Mouse (Mus musculus) lung, adult 18-20 months (tissue): ENCODE data around the gene Dis3.
A peak's percentile ranks its signal among the peaks of the same experiment; 100 is the strongest.

Experiments
- DNase-seq, 2 experiments: peaks; one replicate each; pipeline ENCODE4 v3.0.0; 2022; ENCODE audit warnings: mixed read lengths in 2 of 2

Dis3 gene

GRCm38 (mm10) chr14:99099267-99099966 is at the start of gene Dis3, which contains the start of gene Pibf1:
Gene Dis3 (minus strand): TSS chr14:99099770.
Gene Pibf1 (plus strand): TSS chr14:99099424.
- peak; percentile 99 for DNase-seq

GRCm38 (mm10) chr14:99146841-99147240 is 47.3 kb upstream of the Dis3 start:
- no peak for DNase-seq

GRCm38 (mm10) chr14:99141786-99142633 is 42.4 kb upstream of the Dis3 start:
- DNase-seq = peak; percentile 72 to 75

- no peak for DNase-seq
Measured at GRCm38 (mm10) chr14:99140036-99140435, 40.5 kb upstream of the Dis3 start.

DNA sequence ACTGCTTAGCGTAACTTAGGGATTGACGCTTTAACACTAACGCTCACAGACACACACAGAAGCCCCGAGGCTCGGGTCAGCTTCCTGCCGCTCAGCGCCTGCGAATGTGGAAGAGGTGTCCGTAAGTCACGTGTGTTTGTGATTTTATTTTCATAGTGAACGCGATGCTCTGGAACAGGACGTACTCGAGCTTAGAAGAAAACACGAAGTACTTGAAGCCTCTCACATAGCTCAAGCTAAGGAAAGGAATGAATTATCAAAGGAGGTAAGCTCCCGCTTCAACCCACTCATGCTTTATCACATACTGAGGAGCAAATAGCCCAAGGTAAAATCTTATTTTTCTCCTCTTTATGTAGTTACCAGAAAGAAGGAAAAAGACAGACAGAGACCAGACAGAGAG is 36.7 kb upstream of the Dis3 start:
- DNase-seq = peak in 1 of 2 experiments; percentile 14

DNA sequence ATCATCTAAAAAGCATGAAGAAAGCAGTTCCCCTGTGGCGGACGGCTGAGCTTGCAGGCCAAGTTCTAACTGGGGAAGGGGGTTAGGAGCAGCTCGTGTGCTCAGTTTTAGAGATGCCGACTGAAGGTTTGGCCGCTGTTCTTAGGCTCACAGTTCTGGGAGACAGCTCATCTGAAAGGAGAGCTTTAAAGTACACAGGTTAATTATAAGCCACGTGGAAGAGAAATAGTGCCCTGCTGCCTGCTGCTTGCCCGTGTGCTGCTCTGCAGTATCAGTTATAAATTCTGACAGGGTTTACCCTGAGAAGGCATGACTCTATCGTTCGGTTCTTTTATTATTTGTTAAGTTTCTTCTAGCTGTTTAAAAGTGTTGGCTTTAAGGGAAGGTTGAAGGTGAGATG is 36.2 kb upstream of the Dis3 start:
- DNase-seq = no peak

DNA sequence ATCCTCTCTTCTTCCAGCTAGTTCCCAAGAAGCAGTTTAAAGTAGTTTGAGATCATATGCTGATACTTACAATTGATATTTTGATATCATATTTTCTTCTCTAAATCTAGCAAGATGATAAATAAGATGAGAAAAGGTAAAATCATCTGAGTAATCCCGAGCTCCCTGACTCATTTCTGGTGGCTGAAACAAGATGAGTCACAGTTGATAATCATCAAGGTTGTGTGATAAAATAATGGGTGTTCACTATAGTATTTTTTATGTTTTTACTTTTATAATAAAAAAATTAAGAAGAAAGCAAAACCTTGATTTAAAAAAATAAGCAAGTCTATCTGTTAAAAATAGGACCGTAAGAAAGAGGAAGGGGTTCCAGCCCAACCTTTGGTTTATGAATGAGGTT is 34.5 kb upstream of the Dis3 start:
- no peak for DNase-seq

DNA sequence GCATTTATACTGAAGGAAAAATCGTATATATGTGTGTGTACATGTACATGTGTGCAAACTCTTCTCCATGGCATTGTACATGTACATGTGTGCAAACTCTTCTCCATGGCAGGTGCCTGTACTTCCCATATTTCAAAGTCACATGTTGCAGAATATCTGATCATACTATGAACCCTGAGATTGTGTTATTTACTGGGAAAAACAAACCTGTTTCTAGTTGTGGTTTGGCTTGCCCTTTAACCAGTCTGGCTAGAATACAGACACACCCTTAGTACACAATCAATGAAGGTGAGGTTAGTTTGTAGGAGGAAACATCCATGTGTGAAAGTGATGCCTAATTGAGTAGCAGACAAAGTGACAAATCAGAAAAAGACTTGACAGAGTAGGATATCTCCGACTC is 29.5 kb upstream of the Dis3 start:
- no peak for DNase-seq

DNA sequence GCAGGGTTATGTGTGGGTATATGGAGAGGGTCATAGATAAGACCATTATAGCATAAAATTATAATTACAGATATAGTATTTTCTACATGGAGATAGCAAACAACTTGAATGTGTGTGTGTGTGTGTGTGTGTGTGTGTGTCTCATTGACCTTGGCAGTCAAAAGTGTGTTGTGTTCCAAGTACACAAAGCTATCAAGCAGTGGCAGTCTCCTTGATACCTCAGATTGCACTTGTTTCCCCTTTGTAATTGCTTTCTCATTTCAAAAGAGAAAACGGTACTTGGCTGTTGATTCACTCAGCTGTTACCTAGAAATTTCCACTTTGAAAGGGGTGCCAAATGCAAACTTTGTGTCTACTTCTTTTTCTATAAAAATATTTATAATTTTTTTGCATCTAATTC is 27.9 kb upstream of the Dis3 start:
- no peak for DNase-seq

- no peak for DNase-seq
Measured at GRCm38 (mm10) chr14:99126713-99127112, 27.1 kb upstream of the Dis3 start.

- no peak for DNase-seq
Measured at GRCm38 (mm10) chr14:99124076-99124475, 24.5 kb upstream of the Dis3 start.

DNA sequence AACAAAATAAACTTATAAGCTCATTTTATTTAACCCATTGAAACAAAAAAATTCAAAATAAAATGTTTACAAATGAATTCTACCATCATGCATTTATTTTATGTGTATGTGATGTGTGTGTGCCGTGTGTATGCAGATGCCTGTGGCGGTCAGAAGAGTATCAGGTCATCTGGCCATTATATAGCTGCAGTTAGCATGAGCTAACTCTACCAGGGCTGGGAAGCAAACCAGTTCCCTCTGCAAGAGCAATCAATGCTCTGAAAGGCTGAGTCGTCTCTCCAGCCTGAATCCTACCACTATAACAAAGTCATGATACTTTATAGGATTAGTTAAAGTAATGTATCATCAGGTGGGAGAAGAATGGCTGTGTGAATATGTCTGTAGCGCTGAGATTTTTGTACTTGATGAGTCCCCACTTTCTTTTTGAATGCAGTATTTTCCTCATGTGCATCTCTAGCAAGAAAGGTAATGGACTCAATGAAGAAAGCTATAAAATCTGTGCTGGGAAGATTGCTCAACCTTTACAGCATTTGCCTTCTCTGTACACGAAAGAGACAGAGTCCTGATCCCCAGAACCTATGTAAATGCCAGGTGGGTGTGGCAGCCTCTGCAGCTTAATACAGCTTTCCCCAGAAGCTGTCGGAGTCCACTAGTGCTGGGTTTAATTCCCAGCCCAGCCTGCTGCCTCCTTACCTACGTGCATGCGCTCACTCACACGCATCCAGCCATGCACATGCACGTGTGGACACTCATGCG is 22.2 kb upstream of the Dis3 start:
- DNase-seq = no peak

DNA sequence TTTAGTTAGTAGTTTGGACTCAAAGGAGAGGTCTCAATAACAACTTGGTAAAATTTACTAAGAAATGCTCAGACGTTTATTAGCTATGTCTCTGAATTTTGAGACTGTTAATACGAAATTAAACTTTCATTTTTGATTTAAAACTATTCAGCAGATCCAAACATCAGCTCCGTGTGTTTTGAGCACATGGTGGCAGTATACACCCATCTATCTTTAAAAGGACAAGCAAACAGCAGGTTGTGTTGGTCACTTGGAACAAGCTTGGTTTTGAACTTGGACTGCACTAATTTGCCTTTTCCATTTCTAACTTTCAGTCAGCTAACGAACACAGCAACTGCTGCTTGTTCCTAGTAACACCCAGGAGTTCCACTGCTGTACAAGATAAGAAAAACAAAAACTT is 18.0 kb upstream of the Dis3 start:
- no peak for DNase-seq

- DNase-seq = no peak
Measured at GRCm38 (mm10) chr14:99108762-99109161, 9.2 kb upstream of the Dis3 start.

GRCm38 (mm10) chr14:99107631-99108187 is 8.1 kb upstream of the Dis3 start:
- DNase-seq = no peak

GRCm38 (mm10) chr14:99106671-99107070 is 7.1 kb upstream of the Dis3 start:
- DNase-seq = no peak

DNA sequence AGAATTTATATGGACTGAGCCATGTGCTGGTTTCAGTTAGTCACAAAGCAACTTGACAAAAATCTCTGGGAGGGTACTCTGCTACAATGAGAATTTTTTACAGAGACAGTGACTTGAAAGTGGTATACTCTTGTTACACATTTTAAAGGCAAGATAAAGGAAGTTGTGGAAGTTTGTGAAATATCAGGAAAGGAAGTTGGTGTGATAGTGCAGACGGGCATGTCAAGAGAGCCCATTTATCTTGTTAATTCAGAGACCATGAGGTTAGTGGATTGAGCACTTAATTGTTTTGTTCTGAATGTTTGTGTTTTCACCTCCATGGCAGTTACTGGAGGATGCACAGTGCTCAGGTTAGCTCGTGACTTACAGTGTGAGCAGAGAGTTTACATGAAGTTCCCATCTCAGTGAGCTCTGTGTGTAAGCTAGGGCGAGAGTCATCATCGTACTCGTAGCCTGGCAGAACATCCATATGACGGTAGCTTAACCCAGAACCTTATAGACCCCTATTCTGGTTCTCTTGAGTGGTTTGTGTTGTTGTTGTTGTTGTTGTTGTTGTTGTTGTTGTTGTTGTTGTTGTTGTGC is 5.1 kb upstream of the Dis3 start:
- no peak for DNase-seq

DNA sequence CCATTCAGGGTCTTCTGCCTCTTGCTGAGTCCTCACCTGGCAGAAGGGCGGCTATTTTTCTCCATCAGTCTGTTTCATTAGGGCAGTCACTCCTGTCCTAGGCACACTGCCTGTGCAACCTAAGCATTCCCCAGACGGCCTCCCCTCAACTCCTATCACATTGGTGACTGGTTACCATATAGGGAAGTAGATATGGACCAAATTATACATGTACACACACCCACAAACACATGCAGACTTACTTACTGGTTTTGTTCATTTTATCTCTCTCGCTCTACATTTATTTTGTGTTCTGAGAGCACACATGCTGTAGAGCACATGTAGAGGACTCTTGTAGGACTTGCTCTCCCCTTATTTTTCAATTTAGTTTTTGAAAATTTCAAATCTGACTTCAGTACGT is 3.5 kb upstream of the Dis3 start:
- DNase-seq = no peak

GRCm38 (mm10) chr14:99099967-99100587 is 507 bp upstream of the Dis3 start:
- DNase-seq = no peak

DNA sequence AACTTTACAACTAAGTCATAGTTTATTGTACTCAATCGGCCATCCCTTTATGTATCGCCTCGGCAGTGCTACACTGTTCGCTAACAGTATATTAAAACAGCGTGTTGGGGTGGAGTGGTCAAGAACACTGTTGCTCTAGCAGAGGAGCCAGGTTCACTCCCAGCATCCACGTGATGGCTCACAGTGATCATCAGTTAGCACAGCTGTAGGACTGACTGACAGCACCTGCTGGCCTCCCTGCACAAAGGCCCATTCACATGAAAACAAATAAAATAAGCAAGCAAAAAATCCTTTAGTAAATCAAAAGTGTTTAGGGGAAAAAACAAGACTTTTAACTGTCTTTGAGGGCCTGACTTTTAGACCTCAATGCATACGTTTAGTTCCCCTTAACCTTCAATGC is 10.6 kb downstream of the Dis3 start:
- no peak for DNase-seq

DNA sequence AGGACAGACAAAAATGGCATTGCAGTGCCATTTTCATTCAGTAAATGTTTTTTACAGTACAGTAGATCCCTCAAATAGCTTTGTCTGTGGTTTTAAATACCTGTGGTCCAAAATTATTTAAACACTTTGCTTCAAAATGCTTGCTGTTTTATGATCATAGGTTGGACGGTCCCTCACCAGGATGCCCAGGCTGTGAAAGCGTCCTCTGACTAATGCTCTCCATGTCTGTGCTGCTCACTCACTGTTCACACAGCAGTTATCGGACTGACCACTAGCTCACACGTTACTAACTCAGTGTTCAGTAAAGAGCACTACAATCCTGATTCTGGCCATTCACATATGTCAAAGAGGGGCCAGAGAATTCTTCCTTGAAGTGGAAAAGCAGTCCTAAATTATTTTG is 28.4 kb downstream of the Dis3 start:
- DNase-seq = no peak

DNA sequence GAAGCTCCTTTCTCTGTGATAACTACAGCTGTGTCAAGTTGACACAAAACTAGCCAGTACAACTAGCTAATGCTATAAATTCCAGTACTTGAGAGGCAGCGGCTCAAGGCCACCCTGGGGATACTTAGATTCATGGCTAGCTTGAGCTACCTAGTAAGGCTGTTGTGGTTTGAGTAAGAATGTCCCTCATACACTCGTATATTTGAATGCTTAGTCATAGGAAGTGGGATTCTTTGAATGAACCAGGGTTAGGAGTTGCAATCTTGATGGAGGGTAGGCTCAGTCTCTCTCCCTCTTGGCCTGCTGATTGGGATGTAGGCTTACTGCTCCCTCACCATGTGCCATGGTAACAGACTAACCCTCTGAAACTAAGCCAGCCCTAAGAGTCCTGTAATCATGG is 36.5 kb downstream of the Dis3 start:
- no peak for DNase-seq
